Mouse (Mus musculus): ENCODE data around the gene Smim24.

Gene Smim24

DNA sequence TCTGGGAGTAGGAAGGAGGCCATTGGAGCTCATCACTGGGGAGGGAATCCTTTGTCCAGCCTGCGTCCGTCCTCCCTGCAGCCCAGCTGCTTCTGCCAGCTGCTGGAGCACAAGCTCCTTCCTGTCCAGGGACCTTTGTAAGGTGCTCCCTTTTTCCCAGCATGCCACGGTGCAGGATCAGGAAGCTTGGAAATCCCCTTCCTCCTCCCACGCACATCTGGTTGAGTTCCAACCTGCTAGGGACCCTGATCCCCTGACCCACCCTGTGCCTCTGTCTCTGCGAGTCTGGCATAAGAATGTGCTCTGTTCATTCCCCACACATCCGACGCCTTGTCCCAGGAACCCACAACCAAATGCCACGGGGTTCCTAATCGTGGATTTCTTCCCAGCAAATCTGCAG lies 18.1 kb downstream of the Smim24 start:
- DNase-seq = no peak

DNA sequence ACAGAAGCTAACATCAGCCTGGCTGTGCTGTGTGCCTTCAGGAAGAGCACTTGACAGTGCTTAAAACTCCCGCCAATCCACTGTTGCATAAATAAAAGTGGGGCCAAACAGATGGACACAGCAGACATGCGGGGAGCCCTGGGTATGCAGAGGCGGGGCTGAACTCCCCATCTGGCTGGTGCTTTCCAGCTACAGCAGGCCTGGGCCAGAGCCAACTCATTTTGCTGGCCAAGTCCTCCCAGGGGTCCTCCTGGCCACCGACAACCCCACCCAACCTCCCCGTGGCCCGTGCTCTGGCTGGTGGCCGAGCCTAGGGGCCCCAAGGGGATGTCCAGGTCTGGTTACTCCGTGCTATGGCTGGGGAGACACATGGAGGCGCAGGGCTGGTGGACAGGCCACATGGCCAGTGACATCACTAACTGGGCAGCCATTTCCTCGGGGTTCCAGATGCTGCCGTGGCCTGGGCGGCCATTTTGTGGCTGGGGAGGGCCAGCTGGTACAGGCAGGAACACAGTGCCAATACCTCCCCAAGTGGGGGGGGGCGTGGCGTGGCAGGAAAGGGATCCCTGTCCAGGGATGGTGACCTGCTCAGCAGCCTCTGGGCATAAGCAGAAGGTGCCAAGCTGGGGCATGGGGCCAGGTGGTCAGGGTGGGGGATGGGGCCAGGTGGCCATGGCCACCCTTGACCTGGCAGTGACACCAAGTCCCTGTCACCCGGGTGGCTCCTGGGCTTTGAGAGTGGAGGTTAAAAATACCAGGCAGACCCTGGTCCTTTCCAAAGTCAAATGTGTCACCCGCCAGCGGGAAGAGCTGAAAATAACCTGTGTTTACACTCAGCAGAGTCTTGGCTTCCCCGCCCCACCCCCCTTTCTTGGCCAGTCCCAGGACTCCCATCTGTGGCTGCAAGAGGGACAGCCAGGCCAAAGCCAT lies 18.9 kb downstream of the Smim24 start:
- DNase-seq = peak; percentile 73

DNA sequence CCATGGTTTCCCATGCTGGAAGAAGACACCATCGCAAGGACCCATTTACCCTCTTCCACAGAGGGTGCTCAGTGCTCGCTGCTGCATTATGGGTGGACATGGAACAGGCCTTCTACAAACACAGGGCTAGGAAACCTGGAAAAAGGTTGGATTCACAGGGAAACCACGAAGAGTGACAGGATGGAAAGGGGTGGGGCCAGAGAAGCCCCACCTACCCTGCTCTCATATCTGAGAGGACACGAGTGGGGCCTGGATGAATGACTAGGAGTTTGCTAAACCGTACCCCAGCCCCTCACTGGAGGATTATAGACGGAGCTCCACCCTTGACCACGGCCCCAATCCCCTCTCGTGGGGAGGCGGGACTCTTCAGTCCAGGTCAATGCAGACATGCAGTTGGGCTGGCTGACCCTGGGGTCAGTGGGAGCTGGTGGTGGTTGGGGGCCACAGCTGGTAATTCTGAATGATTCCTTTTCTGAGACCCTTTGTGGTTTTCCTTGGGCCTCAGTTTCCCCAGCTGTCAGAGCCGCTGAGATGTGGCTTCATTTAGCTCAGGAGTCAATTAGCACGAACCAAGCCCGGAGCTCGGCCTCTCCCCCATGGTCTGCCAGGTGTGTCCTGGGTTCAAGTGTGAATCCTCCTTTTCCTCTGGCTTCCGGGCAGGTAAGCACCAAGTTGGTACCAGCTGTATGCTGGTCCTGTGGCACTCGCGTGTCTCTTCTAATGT lies 19.9 kb downstream of the Smim24 start:
- DNase-seq = no peak

DNA sequence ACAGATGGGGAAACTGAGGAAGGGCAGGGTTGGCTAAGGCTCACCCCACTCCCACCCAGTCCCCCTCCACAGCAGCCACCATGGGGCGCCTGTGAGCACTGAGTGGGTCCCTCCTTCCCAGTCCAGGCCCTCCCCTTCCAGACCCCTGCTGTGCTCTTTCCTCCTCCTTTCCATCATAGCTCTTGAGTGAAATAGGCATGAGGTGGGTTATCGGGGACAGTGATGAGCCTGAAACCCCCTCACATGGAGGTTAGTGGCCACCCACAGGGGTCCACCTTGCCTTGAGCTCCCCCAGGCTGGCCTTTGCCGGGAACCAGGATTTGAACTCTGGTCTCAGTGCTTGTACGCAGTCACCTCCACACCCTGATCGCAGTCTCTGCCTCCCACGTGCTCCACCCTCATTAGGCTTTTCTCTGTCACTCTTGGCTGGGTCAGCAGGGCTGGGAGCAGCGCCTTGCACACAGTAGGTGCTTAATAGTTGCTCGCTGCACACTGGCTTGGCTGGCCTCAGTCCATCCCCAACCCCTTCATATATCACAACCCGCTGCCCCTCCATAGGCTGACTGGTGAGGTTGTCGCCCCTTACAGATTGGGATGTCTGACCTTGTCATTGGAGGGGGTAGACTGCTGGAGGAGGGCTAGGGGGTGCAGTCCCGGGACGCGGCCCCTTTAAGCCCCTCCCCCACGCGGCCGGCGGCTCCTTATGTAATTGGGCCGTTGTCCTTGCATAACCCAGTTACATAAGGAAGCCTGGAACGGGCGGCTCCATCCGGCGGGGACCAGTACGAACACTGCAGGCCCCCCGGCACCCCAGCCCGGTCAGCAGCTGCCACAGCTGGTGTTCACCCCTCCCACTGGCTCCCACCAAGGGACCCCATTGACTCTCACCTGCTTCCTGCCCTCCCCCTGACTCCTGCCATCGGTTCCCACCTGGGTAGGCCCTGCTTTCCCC lies 20.7 kb downstream of the Smim24 start:
- DNase-seq = peak; percentile 84

DNA sequence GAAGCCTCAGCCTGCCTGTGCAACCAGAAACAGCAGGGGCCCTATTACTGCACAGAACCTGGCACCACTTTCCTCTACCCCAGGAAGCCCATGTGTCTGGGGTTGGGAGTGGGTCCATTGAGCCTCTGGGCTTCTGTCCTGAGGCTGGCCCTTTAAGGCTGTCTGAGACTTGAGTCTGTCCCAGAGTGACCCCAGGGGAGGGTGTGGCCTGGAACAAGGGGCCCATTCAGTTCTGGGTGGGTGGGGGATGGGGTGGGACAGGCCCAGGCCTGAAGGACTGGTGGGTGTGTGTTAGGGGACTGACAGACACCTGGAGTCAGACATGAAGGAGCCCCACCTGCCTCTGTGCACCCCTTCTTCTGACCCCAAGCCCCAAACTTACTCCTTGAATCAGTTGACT lies 21.8 kb downstream of the Smim24 start:
- no peak for DNase-seq

DNA sequence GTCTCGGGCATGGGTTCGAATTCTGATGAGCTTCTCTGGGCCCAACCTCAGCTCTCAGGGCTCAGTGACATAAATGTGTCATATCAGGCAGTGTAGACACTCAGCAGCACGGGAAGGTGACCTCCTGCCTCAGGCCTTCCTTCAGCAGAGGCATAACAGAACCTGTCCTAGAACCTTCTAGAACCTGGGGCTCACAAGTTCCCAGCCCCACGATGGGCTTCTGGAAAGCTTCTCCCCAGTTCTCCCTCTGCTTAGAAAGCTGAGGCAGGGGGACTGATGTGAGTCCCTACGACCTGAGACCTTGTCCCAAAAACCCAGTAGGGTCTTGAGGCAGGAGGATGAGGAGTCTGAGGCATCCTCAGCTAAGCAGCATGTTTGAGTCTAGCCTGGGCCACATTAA lies 22.3 kb downstream of the Smim24 start:
- no peak for DNase-seq

DNA sequence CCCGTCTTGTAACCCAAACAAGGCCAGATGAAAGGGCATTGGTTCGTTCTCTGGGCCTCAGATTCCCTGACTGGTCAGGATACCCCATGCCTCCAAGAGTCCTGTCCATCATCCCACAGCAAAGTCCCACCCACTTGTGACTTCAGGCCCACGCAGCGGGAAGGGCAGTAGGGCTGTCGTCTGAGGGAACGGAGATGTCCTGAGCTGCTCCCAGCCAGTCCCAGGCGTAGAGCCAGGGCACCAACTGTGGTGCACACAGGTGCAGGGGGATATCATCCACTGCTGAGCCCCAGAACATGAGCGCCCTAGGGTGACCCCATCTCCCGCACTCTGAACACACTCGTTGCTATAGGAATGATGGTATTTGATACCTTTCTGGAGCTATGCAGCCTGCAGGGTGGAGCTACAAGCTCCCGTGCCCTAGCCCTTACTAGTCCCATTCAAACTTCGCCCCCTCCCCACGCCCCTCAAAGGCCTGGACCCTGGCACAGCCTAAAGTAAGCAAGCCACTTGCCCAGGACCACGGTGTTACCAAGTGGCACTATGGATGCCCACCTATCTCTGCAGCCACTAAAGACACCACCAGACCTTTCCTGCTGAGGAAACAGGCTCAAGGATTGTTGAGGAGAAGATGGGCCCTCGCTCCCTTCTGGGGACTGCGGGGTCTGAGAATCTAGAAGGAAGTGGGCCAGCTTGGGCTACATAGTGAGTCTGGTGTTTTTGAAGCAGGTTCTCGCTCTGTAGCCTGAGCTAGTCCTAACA lies 22.9 kb downstream of the Smim24 start:
- DNase-seq = no peak

DNA sequence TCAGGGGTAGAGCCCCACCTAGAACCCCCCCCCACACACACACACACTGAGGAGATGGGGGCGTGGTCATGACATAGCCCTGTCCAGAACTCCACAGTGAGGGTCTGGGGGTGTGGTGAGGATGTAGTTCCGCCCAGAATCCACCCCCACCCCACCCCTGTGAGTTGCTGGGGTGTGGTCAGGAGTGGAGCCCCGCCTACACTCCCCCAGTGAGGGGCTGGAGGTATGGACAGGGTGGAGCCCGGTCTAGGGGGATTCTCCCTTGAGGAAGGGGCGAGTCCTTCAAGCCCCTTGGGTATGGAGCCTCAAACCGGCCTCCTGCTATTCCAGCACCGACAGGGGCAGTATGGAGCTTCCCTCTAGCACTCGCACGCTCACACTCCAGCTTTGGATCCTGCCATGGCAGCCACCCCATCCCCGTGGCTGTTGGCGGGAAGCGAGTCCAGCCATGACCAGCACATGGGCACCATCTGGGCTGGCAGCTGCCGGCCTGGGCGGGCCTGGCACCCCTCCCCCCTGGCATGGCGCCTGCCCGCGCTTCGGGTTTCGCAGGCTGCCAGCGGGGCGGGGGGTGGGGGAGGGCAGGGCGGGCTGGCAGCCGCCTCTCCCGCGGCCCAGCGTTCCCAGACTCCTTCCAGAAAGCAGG lies 23.9 kb downstream of the Smim24 start:
- DNase-seq = peak; percentile 92

DNA sequence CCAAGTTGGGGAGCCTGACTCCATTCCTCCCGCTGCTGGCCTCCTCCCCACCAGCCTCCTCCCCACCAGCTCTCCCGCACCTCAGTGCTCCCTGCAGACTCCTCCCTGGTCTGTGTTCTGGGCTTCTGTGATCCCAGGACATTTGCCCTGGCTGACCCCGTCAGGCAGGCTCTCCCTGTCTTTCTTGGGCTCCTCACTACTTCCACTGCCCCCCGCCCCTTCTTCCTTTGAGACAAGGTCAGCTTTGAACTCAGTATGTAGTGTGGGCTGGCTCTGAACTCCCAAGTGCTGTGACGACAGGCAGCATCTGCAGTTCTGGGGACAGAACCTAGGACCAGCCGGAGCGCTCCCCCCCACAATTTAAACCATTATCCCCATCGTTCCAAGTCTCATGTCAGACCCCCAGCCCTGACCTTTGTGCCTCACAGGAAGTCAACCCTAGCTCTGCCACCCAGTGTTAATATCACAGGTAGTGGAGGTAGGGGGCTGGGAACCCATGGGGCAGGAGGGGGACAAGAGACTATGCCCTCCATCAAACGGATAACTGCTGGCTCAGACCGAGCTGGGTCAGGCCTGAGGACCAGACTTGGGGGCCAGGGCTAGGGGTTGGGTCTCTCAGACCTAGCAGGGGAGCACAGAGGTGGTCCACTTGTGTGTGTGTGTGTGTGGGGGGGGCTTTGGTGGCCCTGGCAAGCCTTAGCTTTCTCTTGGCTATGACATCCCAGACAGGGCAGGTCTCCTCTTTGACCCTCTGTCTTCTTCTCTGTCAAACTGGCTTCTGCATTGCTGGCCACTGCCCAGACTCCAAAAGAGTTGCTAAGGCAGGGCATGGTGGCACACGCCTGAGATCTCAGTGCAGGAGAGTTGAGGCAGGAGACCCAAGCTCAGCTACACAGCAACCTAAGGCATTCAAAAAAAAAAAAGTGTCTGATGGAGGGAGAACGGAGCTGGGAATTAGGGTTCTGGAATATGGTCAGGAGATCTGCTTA lies 24.7 kb downstream of the Smim24 start:
- DNase-seq = no peak

DNA sequence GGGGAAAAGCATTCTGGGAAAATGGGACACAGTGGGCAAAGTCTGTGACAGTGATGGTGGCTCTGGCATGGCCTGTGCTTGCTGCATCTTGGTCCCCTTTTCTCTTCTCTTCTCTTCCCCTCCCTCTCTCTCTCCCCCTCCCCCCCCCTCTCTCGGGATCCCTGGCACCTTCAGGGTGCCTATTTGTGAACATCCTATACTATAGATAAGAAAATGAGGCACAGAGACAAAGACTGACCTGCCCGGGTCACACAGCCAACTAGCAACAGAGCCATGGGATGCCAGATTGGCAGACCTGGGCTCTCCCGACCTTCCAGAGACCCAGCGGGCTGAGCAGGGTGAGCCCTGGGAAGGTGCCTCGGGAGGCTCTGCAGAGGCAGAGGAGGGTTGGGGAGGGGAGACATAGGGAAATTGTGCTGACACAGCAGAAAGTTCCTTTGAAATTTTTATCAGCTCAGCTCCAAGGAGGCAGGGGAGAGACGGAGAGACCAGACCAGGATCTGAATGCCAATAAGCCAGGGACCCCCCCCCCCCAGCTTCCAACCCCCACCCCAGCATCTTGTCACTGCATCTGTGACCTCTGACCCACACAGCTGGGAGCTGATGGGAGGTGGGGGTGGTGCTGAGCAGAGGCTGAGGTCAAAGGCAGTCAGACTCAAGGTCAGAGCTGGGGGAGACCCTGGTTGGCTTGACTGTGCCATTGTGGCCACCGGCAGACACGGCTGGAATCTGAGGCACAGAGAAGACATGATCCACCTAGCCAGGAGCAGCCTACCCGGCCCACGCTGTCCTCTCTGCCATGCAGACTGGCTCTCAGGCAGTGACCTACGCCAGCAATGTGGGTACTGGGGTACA lies 25.6 kb downstream of the Smim24 start:
- DNase-seq = no peak

DNA sequence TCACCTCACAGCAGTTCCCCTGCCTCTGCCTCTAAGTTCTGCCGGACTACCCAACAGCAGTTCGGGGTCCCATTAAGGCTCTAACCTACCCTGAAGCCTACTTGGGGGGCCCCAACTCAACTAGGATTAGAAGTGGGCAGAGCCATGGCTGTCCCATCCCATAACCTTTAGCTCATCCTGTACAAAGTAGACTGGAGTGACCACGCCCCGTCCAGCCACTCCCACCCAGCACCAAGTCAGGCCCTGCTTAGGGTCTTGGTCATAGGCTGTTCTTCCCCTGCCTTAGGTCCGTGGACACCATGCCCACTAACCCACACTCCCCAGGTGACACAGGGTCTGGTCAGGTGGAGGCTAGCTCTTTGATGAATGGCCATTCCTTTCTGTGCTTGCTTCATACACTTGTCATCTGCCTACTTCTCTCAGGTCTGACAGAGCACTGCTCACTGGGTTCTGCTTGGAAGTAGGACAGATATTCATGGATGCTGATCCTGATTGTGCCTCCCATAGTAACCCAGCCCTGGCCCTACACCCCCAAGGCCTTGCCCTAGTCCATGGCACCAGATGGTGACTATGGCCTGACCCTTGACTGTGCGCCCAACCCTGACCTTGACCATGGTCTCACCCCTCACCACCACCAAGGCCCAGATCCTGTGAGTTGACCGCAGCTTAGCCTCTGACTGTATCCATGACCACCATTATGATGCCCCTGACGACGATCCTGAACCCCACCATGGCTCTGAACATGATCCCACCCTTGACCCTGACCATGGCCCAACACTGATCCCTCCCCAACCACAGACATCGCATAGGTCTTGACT lies 26.5 kb downstream of the Smim24 start:
- DNase-seq = no peak

DNA sequence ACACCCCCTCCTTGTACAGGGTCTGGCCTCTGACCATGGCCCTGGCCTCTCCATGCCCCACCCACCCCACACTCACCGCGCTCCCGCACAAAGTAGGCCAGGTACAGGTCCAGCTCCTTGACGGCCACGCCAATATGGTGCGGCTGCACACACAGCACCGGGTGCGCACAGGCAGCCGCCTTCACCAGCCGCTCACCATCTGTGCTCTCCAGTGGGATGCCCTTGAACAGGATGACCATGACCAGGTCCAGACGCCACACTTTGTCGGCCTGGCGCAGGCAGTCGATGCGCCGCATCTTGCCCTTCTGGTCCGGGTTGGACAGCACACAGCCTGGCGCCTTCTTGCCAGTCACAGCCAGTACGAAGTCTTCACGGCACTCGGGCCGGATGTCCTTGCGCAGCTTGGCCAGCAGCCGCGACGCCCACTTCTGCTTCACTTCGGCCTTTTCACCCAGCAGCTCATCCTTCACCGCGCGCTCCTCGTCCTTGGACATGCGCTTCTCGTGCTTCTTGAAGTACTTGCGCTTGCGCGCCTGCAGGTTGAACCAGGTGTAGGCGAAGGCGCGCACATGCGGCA lies 27.4 kb downstream of the Smim24 start:
- DNase-seq = no peak

DNA sequence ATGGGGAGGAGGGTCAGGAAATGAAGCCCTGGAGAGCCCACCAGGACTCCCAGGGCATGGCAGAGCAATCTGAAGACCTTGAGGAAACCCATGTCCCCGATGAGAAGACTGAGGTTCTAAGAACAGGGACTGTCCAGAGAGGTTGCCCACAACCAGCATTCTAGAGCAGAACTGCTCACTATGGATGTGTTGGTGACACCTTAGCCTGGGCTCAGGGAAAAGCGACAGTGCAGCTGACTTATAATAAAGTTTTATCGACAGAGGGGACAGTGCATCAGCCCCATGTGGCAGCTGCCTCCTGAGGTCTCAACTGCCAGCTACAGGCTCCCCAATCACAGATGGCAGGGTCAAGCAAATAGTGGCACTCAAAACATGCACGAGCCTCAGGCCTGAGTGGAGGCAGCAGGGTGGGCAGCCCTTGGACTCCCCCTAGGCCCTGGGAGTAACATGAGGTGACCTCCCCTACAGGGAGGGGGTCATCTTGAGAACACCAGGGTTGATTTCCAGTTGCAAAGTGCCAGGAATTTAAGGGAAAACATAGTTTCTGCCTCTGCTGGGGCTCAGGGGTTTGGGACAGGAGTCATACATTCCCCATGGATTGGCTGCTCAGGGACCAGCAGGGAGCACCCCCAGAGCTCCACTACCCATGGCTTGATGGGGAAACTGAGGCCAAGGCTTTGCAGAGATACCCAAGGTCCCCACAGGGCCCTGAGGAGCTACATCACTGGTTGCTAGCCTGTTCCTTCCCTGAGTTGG lies 28.4 kb downstream of the Smim24 start:
- no peak for DNase-seq

DNA sequence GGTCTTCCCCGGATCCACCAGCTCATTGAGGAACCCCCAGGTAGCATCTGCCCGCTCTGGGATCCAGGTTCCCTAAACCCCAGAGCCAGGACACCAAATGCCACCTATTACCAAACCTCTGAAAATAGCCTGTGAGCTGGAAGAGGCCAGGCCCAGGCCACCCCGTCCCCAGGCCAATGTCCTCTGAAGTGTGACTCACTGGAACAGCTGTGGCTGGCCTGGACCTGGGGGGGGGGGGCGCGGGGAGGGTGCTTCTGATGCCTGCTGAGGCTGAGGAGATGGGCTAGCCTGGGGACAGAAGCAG lies 28.9 kb downstream of the Smim24 start:
- no peak for DNase-seq

DNA sequence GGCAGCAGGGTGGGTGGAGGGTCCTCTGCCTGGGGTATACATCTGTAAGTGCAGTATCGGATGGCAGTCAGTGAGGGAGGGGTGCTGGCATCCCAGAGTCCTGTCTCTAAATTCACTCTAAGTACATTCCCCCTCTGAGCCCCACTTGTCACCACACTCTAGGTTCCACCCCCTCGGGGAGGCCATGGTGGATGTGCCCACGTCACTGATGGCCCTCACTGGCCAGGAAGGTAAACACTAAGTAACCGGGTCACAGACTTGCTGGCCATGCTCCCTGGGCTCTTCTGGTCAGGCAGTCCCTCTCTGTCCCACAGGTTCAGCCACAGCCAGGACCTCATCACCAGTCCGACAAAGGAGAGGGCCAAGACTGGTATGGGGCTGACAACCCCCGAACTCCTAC lies 29.3 kb downstream of the Smim24 start:
- no peak for DNase-seq

DNA sequence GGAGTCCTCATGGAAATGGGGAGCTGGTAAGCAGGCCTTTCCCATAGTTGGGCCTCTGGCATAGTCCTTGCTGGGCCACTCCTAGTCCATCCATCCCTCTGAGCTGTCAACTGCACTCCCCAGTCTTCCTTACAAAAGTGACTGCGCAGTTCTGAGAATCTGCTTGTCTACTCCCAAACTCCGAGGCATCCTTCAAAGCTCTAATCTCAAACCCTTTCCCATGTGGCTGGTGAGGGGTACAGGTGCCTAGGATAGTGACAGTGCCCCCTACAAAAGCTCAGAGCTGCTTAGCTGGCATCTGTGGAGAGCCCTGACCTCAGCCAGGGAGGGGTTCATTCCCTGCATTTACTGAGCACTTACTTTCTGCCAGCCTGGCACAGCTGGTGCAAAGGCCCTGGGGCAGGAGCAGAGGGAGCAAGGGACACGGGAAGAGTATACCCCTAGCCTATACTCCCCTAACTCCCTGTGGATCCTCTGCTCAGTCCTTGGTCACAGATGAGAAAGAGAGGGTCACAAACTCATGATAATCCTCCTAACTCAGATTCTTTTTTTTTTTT lies 29.9 kb downstream of the Smim24 start:
- no peak for DNase-seq
